Mouse (Mus musculus) activated CD4-positive, CD25-positive, alpha-beta regulatory T cell (primary cell): ENCODE data around the gene Gm8298. TPM values are rescaled to one million over a fixed set of nuclear protein-coding genes. Genes with fewer than 3 reads are reported as not detected.

Source experiments
- polyA plus RNA-seq, 2 experiments: library from polyadenylated mRNA; unstranded; fragments of 100-300 nt; shearing (Covaris generic); gene quantifications; one replicate each; pipeline ENCODE4 v1.2.1; 2017

The Gm8298 gene
- polyA plus RNA-seq, result not detected

GRCm38 (mm10) chr3:59860751-59861150 is at the start of gene Gm8298:
Gene Gm8298, plus strand, starts transcription at chr3:59861051.

GRCm38 (mm10) chr3:59924914-59925313 is 64.1 kb downstream of the Gm8298 start, which contains the start of gene C130079G13Rik:
Gene C130079G13Rik, plus strand, starts transcription at chr3:59925214.

Other genes starting within 250 kb of the Gm8298 start
- not detected for gene Gm5538, start 131.3 kb upstream of the Gm8298 start, polyA plus RNA-seq
- gene C130079G13Rik, start 64.2 kb downstream of the Gm8298 start, polyA plus RNA-seq, result under 1 TPM in 1 of 2 experiments, not detected in 1; 0.70 TPM
- not detected for gene Aadacl2, start 145.7 kb downstream of the Gm8298 start, polyA plus RNA-seq
- not detected for gene Aadac, start 164.7 kb downstream of the Gm8298 start, polyA plus RNA-seq
- not detected for gene Sucnr1, start 220.8 kb downstream of the Gm8298 start, polyA plus RNA-seq